Mouse (Mus musculus): Measurements from ENCODE around the gene Ncoa1.
"Not testable (repeated sequence)": the region's sequence is repeated elsewhere in the genome, so short reads cannot be mapped to it uniquely, and the experiment has no call there.

The Ncoa1 gene

DNA sequence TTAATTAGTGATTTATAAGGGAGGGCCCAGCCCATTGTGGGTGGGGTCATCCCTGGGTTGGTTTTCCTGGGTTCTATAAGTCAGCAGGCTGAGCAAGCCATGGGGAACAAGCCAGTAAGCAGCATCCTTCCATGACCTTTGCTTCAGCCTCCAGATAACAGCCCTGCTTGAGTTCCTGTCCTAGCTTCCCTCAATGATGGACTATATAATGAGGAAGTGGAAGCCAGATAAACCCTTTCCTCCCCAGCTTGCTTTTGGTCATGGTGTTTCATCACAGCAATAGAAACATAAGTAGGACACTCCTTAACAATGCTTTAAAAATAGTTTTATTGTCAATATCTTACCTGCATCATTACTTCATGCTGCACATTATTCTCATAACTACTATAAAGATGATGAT, 163.2 kb downstream of the Ncoa1 start:
- in situ Hi-C loops (cut with MboI, MseI), result no loop called here

GRCm38 (mm10) chr12:4306712-4307313, 170.2 kb downstream of the Ncoa1 start:
- in situ Hi-C loops (cut with MboI, MseI), result no loop called here

GRCm38 (mm10) chr12:4299300-4299699, 177.7 kb downstream of the Ncoa1 start:
- in situ Hi-C loops (cut with MboI, MseI), result no loop called here

GRCm38 (mm10) chr12:4298626-4299025, 178.4 kb downstream of the Ncoa1 start:
- in situ Hi-C loops (cut with MboI, MseI), result no loop called here

GRCm38 (mm10) chr12:4295881-4296280, 181.1 kb downstream of the Ncoa1 start:
- in situ Hi-C loops (cut with MboI, MseI), result no loop called here

GRCm38 (mm10) chr12:4295281-4295680, 181.7 kb downstream of the Ncoa1 start:
- in situ Hi-C loops (cut with MboI, MseI), result no loop called here

GRCm38 (mm10) chr12:4293813-4294212, 183.2 kb downstream of the Ncoa1 start:
- in situ Hi-C loops (cut with MboI, MseI), result no loop called here

DNA sequence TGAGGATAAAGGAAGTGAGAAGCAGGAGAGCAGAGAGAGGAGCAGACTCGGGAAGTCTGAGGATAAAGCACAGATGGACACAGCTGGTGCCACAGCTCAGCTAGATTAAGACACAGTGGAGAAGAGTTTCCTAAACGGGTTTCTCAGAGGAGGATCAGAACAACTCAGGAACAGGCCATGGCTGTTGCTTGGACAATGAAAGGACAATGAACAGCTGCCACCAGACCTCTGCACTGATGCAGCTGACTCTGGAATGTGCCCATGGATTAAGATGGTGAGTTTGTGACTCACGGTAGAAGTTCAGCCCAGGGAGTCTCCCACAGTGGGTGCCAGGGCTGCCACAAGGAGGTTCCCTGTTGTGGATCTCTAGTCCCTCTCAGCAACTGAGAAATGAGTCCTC, 191.8 kb downstream of the Ncoa1 start:
- in situ Hi-C loops (cut with MboI, MseI), result no loop called here

DNA sequence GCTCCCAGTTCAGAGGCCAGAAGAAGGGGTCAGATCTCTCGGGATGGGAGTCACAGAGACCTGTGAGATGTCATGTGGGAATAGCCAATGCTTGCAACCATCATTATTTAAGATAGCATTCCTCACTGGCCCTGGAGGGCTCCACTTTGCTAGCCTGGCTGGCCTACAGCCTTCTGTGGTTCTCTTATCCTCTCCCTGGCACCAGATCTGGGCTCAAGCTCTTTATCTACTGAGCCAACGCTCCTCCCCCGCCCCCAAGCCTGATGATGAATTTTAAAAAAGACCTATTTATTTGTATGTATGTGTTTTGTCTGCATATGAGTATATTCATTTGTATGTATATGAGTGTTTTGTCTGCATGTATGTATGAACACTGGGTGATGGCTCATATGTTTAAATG, 197.1 kb downstream of the Ncoa1 start:
- in situ Hi-C loops (cut with MboI, MseI), result no loop called here

DNA sequence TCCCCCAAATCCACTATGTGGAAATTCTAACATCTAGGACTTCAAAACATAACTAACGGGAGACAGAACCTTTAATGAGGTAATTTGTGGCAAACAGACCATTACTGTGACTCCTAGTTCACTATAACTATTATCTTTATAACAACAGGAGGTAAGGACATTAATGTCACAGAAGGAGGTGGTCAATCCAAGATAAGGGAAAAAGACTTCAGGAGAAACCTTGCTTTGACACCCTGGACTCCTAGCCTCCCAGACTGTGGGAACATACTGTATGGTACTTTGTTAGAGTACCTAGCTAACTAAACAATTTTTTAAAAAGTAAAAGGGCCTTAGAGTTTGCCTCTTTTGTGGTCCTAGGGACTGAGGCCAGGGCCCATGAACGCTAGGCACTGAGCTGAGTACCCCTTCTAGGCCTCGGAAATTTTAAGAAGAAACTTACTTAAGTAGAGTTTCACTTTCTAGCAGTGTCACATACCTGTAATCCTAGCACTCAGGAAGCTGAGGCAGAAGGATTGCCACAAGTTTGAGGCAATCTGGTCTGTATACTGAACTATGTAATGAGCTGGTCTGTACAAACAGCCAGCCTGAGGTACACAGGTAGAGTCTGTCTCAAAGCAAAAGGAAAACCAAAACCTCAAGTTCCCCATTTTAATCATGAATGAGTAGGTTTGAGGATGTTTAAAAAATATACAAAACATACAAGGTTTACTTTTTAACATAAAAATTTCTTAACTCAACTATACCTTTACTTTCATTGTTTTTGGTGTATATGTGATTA, 197.8 kb downstream of the Ncoa1 start:
- in situ Hi-C loops (cut with MboI, MseI), result no loop called here

- in situ Hi-C loops (cut with MboI, MseI), result no loop called here
Observed at GRCm38 (mm10) chr12:4271078-4271477, 205.9 kb downstream of the Ncoa1 start.

GRCm38 (mm10) chr12:4267765-4268164, 209.2 kb downstream of the Ncoa1 start:
- in situ Hi-C loops (cut with MboI, MseI), result no loop called here

GRCm38 (mm10) chr12:4252742-4253655, 224.0 kb downstream of the Ncoa1 start:
- in situ Hi-C loops (cut with MboI, MseI), result no loop called here

DNA sequence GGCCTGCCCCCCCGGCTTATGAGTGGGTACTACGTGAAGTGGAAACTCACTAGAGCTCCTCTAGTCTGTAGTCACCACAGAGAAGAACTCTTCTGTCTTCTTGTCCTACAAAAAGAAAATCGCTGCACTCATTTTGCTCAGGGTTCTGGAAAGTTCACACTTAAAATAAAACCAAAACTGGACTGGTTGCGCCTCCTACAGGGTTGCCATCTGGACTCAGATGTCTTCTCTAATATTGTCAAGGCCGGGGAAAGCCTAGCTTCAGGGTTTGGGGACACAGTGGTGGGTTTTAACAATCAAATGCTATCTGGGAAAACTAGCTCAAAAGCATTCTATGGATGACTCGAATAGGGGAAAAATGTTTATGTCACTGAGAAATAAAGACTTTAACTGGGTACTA, 227.2 kb downstream of the Ncoa1 start:
- in situ Hi-C loops (cut with MboI, MseI), result no loop called here

DNA sequence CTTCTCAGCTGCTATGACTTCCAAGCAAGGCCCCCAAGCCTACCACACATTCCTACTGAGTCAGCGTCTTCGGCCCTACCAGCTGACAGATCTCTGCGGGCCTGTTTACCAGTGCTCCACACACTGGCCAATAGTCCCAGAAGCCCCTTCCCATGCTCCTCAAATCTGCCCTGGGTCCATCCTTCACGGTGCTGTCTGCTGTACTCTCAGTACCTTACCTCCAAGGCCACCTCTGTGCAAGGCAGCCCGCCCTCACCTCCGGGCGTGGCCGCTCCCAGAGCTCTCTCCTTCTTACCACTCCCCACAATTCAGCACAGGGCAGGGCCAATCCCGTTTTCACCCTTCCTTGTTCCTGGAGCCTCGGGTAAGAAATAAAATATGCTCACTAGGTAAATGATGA, 231.2 kb downstream of the Ncoa1 start:
- in situ Hi-C loops (cut with MboI, MseI), result no loop called here

- in situ Hi-C loops (cut with MboI, MseI), result no loop called here
Observed at GRCm38 (mm10) chr12:4243805-4244204, 233.2 kb downstream of the Ncoa1 start.

DNA sequence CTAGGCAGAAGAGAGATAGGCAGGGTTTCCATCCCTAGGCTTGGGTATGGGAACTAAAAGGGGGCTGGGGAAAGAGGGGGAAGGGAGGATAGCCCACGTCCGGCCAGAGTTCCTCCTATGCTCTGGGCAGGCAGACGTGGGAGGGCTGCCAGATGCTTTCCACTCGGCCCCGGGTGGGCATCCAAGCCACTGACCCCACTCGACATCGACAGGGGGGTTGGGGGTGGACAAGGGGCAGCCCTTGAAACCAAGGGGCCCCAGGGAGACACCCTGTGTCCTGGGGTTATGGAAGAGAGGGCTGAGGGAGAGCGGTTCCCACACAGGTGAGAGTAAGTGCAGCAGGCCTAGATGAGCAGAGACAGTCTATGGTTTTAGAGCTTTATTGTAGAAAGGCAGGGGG, 236.7 kb downstream of the Ncoa1 start:
- in situ Hi-C loops (cut with MboI, MseI), result not testable (repeated sequence)

- in situ Hi-C loops (cut with MboI, MseI), result no loop called here
Observed at GRCm38 (mm10) chr12:4237481-4237880, 239.5 kb downstream of the Ncoa1 start.

- in situ Hi-C loops (cut with MboI, MseI), result no loop called here
Observed at GRCm38 (mm10) chr12:4233572-4234508, 243.1 kb downstream of the Ncoa1 start, which contains the start of the genes Ptrhd1 and Cenpo. TSS of gene Ptrhd1 (plus strand) at chr12:4234027. TSS of gene Cenpo (minus strand) at chr12:4234294.

DNA sequence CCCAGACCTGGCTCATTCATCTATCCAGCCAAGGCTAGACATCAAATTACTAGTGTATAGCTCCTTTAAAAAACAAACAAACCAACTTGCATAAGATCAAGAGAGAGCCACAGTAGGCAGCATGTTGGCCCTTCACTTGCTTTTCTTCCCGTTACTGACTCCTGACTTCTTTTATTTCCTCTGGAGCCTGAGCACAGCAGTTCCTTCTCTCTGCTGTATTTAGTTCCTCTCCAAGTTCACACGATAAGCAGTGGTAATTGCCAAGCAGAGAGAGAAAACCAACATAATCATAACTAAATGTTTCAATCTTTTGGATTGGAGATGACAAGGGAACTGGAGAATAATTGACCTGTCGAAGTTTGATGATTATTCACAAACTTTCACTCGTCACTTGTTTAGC, 244.2 kb downstream of the Ncoa1 start:
- in situ Hi-C loops (cut with MboI, MseI), result no loop called here

DNA sequence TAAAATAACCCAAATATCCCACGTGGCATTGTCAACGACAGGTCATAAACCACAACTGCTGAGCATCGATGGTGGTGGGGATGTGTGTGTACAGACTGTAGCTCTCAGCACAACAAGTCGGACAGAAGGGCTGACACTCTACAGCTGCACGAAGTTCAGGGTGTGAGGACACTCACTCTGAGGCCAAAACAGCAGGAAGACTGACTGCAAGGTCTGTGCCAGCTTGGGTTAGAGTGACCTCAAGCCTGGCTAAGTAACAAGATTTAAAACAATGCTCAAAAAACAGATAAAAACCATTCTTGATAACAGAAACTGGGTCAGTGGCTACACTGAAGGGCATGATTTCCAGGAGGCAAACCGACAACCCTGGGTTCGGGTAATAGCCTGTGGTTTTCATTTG, 246.8 kb downstream of the Ncoa1 start:
- in situ Hi-C loops (cut with MboI, MseI), result no loop called here
